Mouse (Mus musculus): Measurements from ENCODE around the gene Adgrb2.

DNA sequence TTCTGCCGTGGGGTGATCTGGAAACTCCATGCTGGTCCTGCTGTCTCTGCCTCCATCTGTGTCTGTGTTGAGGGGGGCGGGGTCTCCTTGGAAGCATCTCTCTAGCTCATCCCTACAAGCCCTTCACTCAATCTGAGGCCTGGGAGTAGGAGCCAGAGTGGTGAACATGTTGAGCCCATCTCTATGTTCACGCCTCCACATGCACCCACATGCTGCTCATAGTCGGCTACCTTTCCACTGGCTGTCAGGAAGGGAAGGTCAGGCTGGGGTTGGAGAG, 63.5 kb downstream of the Adgrb2 start:
- TF ChIP-seq POLR2A (IDR thresholded peaks at IDR 0.05; ENCODE audit: low read depth, low read length), result no peak
- TF ChIP-seq CTCF (IDR thresholded peaks at IDR 0.05; ENCODE audit: extremely low read depth, insufficient read length, insufficient replicate concordance, low read depth, low read length), result no peak

Data from small intestine, adult 2 months (tissue).